Mouse (Mus musculus) ovary, postnatal 14 days (tissue): ENCODE data around the gene Abl1.

ENCODE experiments used
- DNase-seq: peaks from one replicate; pipeline ENCODE4 v3.0.0; 2022; ENCODE audit warnings: low spot score

Abl1 gene

GRCm38 (mm10) chr2:31825469-31825911, 137.3 kb downstream of the Abl1 start:
- no peak for DNase-seq

GRCm38 (mm10) chr2:31826094-31827085, 138.2 kb downstream of the Abl1 start:
- no peak for DNase-seq

- no peak for DNase-seq
Measured at GRCm38 (mm10) chr2:31827877-31828276, 139.7 kb downstream of the Abl1 start.

GRCm38 (mm10) chr2:31828311-31828825, 140.2 kb downstream of the Abl1 start:
- DNase-seq, result no peak

- DNase-seq, result no peak
Measured at GRCm38 (mm10) chr2:31836091-31836490, 147.9 kb downstream of the Abl1 start.

- no peak for DNase-seq
Measured at GRCm38 (mm10) chr2:31836985-31837384, 148.8 kb downstream of the Abl1 start.

GRCm38 (mm10) chr2:31838868-31839267, 150.7 kb downstream of the Abl1 start:
- DNase-seq, result no peak

- no peak for DNase-seq
Measured at GRCm38 (mm10) chr2:31844729-31845136, 156.6 kb downstream of the Abl1 start.

- DNase-seq, result no peak
Measured at GRCm38 (mm10) chr2:31845512-31845895, 157.3 kb downstream of the Abl1 start.

GRCm38 (mm10) chr2:31845896-31846691, 157.9 kb downstream of the Abl1 start, which contains the start of gene Fibcd1:
TSS of gene Fibcd1 (minus strand) at chr2:31846005.
- DNase-seq, result no peak

GRCm38 (mm10) chr2:31846692-31847660, 158.8 kb downstream of the Abl1 start:
- no peak for DNase-seq

- no peak for DNase-seq
Measured at GRCm38 (mm10) chr2:31847908-31848307, 159.7 kb downstream of the Abl1 start.

GRCm38 (mm10) chr2:31850141-31850540, 162.0 kb downstream of the Abl1 start:
- DNase-seq, result no peak
